Mouse (Mus musculus): Measurements from ENCODE around the gene Hmgxb4. TPM values are rescaled to one million over a fixed set of nuclear protein-coding genes. Genes with fewer than 3 reads are reported as not detected.

Hmgxb4 gene
- total and polyA plus RNA-seq, 2 experiments from 2014 or later: 24.7 to 66.9 TPM

GRCm38 (mm10) chr8:74973904-74974303 is 19.3 kb upstream of the Hmgxb4 start:
- 80% methylated on average over 2 of the region's 2 CpGs for WGBS
- no peaks in the 10 kb centered on the region for H3K36me3 ChIP-seq (ENCODE audit: insufficient read depth, low read length)
- H3K4me1 ChIP-seq (ENCODE audit: insufficient read depth, low read length): no peaks in the 10 kb centered on the region
- no peak overlapping the region for H3K4me3 ChIP-seq (ENCODE audit: low read length)
- no peak overlapping the region for H3K4me2 ChIP-seq (ENCODE audit: low read depth, low read length)
- TF ChIP-seq CTCF (IDR thresholded peaks at IDR 0.05; ENCODE audit: low read depth): no peak
- ATAC-seq (0 out of 2 replicates have a peak, but pooled peaks have one; percentile 31), DNase-seq (ENCODE audit: low spot score) (no peak)
- no peaks in the 10 kb centered on the region for H3K27me3 ChIP-seq (ENCODE audit: insufficient read depth, low read length)
- no peak overlapping the region for H3K9ac ChIP-seq (replicated peaks; ENCODE audit: low read length)
- no peak overlapping the region for H3K27ac ChIP-seq
- no peaks in the 10 kb centered on the region for H3K9me3 ChIP-seq (ENCODE audit: low read length)

- DNase-seq (ENCODE audit: low spot score): peak; percentile 73
- H3K27ac ChIP-seq: no peak overlapping the region
- 54% methylated on average over 1 of the region's 1 CpGs for WGBS
- no peaks in the 10 kb centered on the region for H3K36me3 ChIP-seq (ENCODE audit: insufficient read depth, low read length)
- no peaks in the 10 kb centered on the region for H3K4me1 ChIP-seq (ENCODE audit: insufficient read depth, low read length)
- no peak overlapping the region for H3K4me2 ChIP-seq (ENCODE audit: low read depth, low read length)
- H3K4me3 ChIP-seq (ENCODE audit: low read length): no peak overlapping the region
- no peak overlapping the region for H3K9ac ChIP-seq (replicated peaks; ENCODE audit: low read length)
- no peak for ATAC-seq
- no peaks in the 10 kb centered on the region for H3K27me3 ChIP-seq (ENCODE audit: insufficient read depth, low read length)
- H3K9me3 ChIP-seq (ENCODE audit: low read length): no peaks in the 10 kb centered on the region
- peak; percentile 70 for TF ChIP-seq CTCF (IDR thresholded peaks at IDR 0.05; ENCODE audit: low read depth)
Measured at GRCm38 (mm10) chr8:74977427-74977826, 15.7 kb upstream of the Hmgxb4 start.

- ATAC-seq: peak; percentile 55; the same call in 1 of the 2 replicates
- no peak overlapping the region for H3K4me3 ChIP-seq (ENCODE audit: low read length)
- peak; percentile 4 for DNase-seq (ENCODE audit: low spot score)
- H3K36me3 ChIP-seq (ENCODE audit: insufficient read depth, low read length): no peaks in the 10 kb centered on the region
- H3K4me2 ChIP-seq (ENCODE audit: low read depth, low read length): no peak overlapping the region
- no peaks in the 10 kb centered on the region for H3K4me1 ChIP-seq (ENCODE audit: insufficient read depth, low read length)
- no peaks in the 10 kb centered on the region for H3K9me3 ChIP-seq (ENCODE audit: low read length)
- H3K9ac ChIP-seq (replicated peaks; ENCODE audit: low read length): no peak overlapping the region
- H3K27ac ChIP-seq: no peak overlapping the region
- WGBS: 62% methylated on average over 9 of the region's 9 CpGs
- no peaks in the 10 kb centered on the region for H3K27me3 ChIP-seq (ENCODE audit: insufficient read depth, low read length)
- no peak for TF ChIP-seq CTCF (IDR thresholded peaks at IDR 0.05; ENCODE audit: low read depth)
Measured at GRCm38 (mm10) chr8:74980060-74980710, 13.0 kb upstream of the Hmgxb4 start.

- peak; percentile 87 for TF ChIP-seq CTCF (IDR thresholded peaks at IDR 0.05; ENCODE audit: low read depth)
- no peak overlapping the region for H3K4me3 ChIP-seq (ENCODE audit: low read length)
- DNase-seq (ENCODE audit: low spot score) (peak; percentile 78), ATAC-seq (peak; percentile 80)
- H3K36me3 ChIP-seq (ENCODE audit: insufficient read depth, low read length): no peaks in the 10 kb centered on the region
- no peaks in the 10 kb centered on the region for H3K9me3 ChIP-seq (ENCODE audit: low read length)
- WGBS: under 1% methylated on average over 5 of the region's 5 CpGs
- H3K27me3 ChIP-seq (ENCODE audit: insufficient read depth, low read length): no peaks in the 10 kb centered on the region
- no peaks in the 10 kb centered on the region for H3K4me1 ChIP-seq (ENCODE audit: insufficient read depth, low read length)
- H3K4me2 ChIP-seq (ENCODE audit: low read depth, low read length): no peak overlapping the region
- H3K27ac ChIP-seq: no peak overlapping the region
- no peak overlapping the region for H3K9ac ChIP-seq (replicated peaks; ENCODE audit: low read length)
Measured at GRCm38 (mm10) chr8:74980711-74981062, 12.5 kb upstream of the Hmgxb4 start.

GRCm38 (mm10) chr8:74981809-74982208 is 11.3 kb upstream of the Hmgxb4 start:
- WGBS: 90% methylated on average over 6 of the region's 6 CpGs
- TF ChIP-seq CTCF (IDR thresholded peaks at IDR 0.05; ENCODE audit: low read depth): no peak
- Histone ChIP-seq H3K4me2 (ENCODE audit: low read depth, low read length) (no peak overlapping the region), H3K36me3 (ENCODE audit: insufficient read depth, low read length) (no peaks in the 10 kb centered on the region), H3K27me3 (ENCODE audit: insufficient read depth, low read length) (no peaks in the 10 kb centered on the region), H3K9ac (replicated peaks; ENCODE audit: low read length) (no peak overlapping the region), H3K4me3 (ENCODE audit: low read length) (no peak overlapping the region), H3K4me1 (ENCODE audit: insufficient read depth, low read length) (no peaks in the 10 kb centered on the region), H3K9me3 (ENCODE audit: low read length) (no peaks in the 10 kb centered on the region), H3K27ac (no peak overlapping the region)
- ATAC-seq: no peak
- DNase-seq (ENCODE audit: low spot score): no peak

- WGBS: 79% methylated on average over 5 of the region's 5 CpGs
- ATAC-seq: no peak
Measured at GRCm38 (mm10) chr8:74987436-74987835, 5.7 kb upstream of the Hmgxb4 start.

GRCm38 (mm10) chr8:74990021-74990420 is 3.1 kb upstream of the Hmgxb4 start:
- no peak for DNase-seq (ENCODE audit: low spot score)
- TF ChIP-seq CTCF (IDR thresholded peaks at IDR 0.05; ENCODE audit: low read depth): no peak
- H3K4me2 ChIP-seq (ENCODE audit: low read depth, low read length): no peak overlapping the region

More at GRCm38 (mm10) chr8:74987436-74987835, 5.7 kb upstream of the Hmgxb4 start:
- H3K27ac ChIP-seq: no peak overlapping the region
- no peaks in the 10 kb centered on the region for H3K4me1 ChIP-seq (ENCODE audit: insufficient read depth, low read length)
- no peak for TF ChIP-seq CTCF (IDR thresholded peaks at IDR 0.05; ENCODE audit: low read depth)
- no peaks in the 10 kb centered on the region for H3K9me3 ChIP-seq (ENCODE audit: low read length)
- H3K4me3 ChIP-seq (ENCODE audit: low read length): no peak overlapping the region
- H3K27me3 ChIP-seq (ENCODE audit: insufficient read depth, low read length): no peaks in the 10 kb centered on the region
- no peak for DNase-seq (ENCODE audit: low spot score)
- H3K9ac ChIP-seq (replicated peaks; ENCODE audit: low read length): no peak overlapping the region
- no peak overlapping the region for H3K4me2 ChIP-seq (ENCODE audit: low read depth, low read length)
- no peaks in the 10 kb centered on the region for H3K36me3 ChIP-seq (ENCODE audit: insufficient read depth, low read length)

More at GRCm38 (mm10) chr8:74990021-74990420, 3.1 kb upstream of the Hmgxb4 start:
- H3K4me1 ChIP-seq (ENCODE audit: insufficient read depth, low read length): 0 out of 2 replicates have a peak, but pooled peaks cover 4% of the 10 kb centered on the region
- 28% methylated on average over 15 of the region's 15 CpGs for WGBS
- no peaks in the 10 kb centered on the region for H3K27me3 ChIP-seq (ENCODE audit: insufficient read depth, low read length)
- no peak overlapping the region for H3K9ac ChIP-seq (replicated peaks; ENCODE audit: low read length)
- no peak overlapping the region for H3K27ac ChIP-seq
- no peak overlapping the region for H3K4me3 ChIP-seq (ENCODE audit: low read length)
- ATAC-seq: no peak
- H3K9me3 ChIP-seq (ENCODE audit: low read length): no peaks in the 10 kb centered on the region
- no peaks in the 10 kb centered on the region for H3K36me3 ChIP-seq (ENCODE audit: insufficient read depth, low read length)

Measured in hindbrain, postnatal 0 days (tissue).